Mouse (Mus musculus) gastrocnemius, postnatal 36 days (tissue): ENCODE results near the gene Guca2a. TPM values are rescaled to one million over a fixed set of nuclear protein-coding genes. Genes with fewer than 3 reads are reported as not detected.
A peak's percentile ranks its signal among the peaks of the same experiment; 100 is the strongest.
"Not testable (repeated sequence)": the region's sequence is repeated elsewhere in the genome, so short reads cannot be mapped to it uniquely, and the experiment has no call there.

ENCODE experiments used
- DNase-seq, 2 experiments: peaks; one replicate each; pipeline ENCODE4 v3.0.0; 2022
- intact Hi-C: fragments of 180-260 bp; cut with DNase I; formaldehyde crosslinking; loops from one replicate; pipeline ENCODE4 v1.15.1; 2025
- long read RNA-seq, 2 experiments: library from polyadenylated mRNA; stranded (forward); transcript quantifications; one replicate each; pipeline ENCODE4 v2.0.0; 2021
- total RNA-seq, 2 experiments: library from RNA; stranded (reverse); gene quantifications; 2 replicates each; pipeline ENCODE4 v1.2.3; 2021

The Guca2a gene
- not detected for total RNA-seq
- long read RNA-seq, experiment 1 = 0 reads
- long read RNA-seq, experiment 2 = 0 reads

- DNase-seq = no peak
- intact Hi-C loops = no loop called here
Measured at GRCm38 (mm10) chr4:119637176-119637845, at the start of gene Guca2a. TSS of gene Guca2a (plus strand) at chr4:119637704.

DNA sequence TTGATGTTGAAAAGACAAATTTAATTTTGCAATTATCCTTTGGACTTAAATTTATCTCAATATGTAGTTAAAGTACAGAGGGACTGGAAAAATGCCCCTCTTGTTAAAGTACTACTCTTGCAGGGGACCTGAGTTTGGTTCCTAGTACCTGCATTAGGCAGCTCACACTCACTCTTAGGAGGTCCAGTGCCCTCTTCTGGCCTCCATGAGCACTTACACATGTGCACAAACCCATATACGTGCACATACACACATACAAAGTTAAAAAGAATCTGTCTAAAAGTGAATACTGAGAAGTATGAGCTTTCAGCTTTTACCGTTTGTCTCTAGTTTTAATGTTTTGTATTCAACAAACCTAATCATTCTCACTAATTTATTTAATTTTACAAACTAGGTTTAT is 49.5 kb upstream of the Guca2a start:
- DNase-seq = no peak
- intact Hi-C loops = no loop called here

DNA sequence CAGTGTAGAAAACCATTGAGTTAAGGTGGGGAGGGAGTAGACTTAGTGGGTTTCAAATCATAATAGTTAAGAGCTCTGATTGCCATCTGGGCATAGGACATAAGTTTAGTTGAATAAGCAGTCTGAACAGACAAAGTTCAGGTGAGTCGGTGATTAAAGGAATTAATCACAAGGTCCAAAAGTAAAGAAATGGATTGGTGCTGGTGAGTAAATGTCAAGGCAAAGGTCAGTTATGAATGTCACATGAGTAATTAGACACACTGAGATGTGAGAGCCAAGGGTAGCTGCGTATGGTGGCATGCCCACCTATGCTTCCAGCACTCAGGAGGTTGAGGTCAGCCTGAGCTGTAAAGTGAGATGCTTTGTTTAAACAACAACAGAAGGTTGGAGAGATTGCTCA is 48.1 kb upstream of the Guca2a start:
- DNase-seq = no peak
- intact Hi-C loops = no loop called here

DNA sequence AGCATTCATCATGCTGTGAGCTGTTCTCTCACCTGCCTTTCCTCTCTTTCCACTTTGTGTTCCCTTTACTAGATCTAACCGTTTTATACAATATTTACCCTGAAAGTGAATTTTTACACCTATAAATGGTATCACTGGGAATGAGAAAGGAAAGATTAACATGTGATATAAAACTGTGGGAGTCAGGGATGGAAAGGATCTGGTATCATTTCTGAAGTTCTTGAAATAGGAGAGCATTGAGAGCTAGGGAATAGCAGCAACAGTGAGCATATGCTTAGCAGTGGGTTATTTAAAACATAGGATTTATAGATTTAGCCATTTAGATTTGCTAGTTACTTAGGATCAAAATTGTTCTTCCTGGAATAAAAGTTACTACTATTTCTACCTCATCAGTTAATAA is 47.5 kb upstream of the Guca2a start:
- DNase-seq = no peak
- intact Hi-C loops = no loop called here

DNA sequence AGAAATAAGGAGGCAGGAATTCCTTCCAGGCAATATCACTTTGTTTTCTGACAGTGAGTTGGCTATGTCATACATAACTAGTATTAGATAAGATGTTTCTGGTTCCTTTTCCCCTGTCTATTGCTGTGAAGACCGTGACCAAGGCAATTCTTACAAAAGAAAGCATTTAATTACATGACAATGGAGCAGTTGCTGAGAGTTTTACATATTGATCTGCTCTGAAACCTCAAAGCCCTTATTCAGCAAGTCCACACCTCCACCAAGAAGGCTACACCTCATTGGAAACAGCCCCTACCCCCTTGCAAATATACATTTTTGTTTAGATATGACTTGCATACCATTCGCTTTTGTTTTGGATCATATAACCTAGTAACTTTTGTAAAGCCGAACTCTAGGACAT is 45.0 kb upstream of the Guca2a start:
- intact Hi-C loops = no loop called here
- no peak for DNase-seq

DNA sequence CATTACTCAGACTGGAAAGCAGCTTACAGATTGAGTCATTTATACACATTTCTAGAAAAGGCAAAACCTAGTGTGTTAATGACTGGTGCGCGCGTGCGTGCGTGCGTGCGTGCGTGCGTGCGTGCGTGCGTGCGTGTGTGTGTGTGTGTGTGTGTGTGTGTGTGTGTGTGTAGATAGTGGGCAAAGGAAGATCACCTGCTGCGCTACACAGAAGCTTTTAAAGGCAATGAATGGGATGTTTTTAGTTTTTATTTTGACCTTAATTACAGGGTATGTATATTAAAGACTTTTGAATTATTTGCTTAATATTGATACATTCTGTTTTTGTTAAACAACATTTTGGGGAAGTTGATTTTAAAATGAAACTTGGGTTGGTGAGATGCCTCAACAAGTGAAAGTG is 43.2 kb upstream of the Guca2a start:
- intact Hi-C loops = no loop called here

GRCm38 (mm10) chr4:119599605-119600004 is 37.9 kb upstream of the Guca2a start:
- intact Hi-C loops = no loop called here

More for the DNA sequence above, 43.2 kb upstream of the Guca2a start:
- no peak for DNase-seq

GRCm38 (mm10) chr4:119609488-119609887 is 28.0 kb upstream of the Guca2a start:
- intact Hi-C loops = no loop called here

More at GRCm38 (mm10) chr4:119599605-119600004, 37.9 kb upstream of the Guca2a start:
- DNase-seq = no peak

DNA sequence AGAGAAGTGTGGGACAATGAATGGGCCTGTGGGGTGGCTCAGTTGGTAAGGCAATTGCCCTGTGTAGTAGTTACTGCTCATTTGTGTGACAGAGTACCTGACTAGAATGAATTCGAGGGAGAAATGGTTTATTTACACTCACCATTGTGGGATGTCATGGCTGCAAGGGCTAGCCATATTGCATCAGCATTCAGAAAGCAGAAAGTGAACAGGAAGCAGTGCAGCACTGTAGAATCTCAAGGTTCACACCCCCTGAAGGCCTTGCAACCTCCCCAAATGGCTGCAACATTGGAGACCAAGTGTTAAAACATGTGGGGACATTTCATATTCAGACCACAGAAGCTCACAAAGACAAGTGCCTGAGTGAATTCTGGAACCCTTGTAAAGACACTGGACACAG is 23.4 kb upstream of the Guca2a start:
- DNase-seq = no peak
- intact Hi-C loops = no loop called here

More at GRCm38 (mm10) chr4:119609488-119609887, 28.0 kb upstream of the Guca2a start:
- DNase-seq = no peak

DNA sequence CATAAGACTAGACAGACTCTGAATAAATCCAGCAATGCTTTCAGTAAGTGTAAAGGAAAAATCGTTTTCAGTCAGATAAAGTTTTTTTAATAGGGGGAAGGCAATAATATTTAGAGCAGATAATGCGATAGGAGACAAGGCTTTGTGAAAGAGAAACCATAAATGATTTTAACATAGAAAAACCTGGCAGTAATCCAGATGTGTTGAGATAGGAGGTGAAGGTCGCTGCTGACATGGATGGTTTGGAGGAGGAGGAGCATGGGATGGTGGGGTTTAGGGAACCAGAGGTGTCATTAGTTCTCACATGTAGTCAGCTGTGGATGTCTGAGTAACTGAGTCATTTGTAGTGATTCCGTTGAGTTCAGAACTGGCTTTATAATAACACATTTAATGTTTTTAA is 22.8 kb upstream of the Guca2a start:
- no peak for DNase-seq
- intact Hi-C loops = no loop called here

- intact Hi-C loops = loop anchor here (5.0 kb wide), 1 partner anchor 199 kb away; no protein-coding TSS in a partner anchor
- no peak for DNase-seq
Measured at GRCm38 (mm10) chr4:119626081-119626645, 11.3 kb upstream of the Guca2a start.

DNA sequence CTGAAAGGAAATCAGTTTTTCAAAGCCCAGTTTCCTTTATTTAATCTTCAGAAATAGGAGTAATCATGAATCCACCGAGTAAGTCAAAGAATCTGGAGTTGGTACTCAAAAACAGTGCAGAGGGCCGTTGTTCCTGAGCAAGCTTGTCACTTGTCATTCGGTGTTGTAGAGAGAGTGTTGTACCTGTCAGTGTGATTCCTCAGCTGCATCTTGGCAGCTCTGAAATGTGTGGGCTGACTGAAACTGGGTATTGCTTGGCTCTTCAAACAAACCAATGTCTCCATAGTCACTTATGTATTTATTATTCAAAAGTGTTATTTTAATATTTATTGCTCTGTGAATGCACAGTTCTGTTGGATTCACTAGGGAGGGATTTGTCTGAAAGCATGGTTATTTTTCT is 10.6 kb upstream of the Guca2a start:
- no peak for DNase-seq
- intact Hi-C loops = loop anchor here (5.0 kb wide), 1 partner anchor 200 kb away; no protein-coding TSS in a partner anchor

DNA sequence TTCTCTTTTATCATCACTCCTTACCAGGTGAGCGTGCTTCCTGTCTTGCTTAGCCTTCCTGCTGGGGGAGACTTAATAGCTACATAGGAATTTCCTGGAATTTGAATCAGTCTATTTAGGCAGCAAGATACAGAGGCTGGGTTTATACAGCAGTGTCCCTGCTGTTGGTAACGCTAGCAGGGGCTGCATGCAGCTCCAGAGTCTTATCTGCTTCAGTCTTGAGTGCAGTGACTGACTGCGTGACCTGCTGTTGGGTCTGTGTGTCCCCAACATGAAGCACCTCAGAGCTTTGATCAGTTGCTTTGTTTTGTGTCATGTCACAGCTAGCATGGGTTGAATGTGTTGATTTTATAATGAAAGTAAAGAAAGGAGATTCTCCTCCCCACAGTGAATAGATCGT is 10.2 kb upstream of the Guca2a start:
- DNase-seq = no peak
- intact Hi-C loops = loop anchor here (5.0 kb wide), 1 partner anchor 200 kb away; no protein-coding TSS in a partner anchor

DNA sequence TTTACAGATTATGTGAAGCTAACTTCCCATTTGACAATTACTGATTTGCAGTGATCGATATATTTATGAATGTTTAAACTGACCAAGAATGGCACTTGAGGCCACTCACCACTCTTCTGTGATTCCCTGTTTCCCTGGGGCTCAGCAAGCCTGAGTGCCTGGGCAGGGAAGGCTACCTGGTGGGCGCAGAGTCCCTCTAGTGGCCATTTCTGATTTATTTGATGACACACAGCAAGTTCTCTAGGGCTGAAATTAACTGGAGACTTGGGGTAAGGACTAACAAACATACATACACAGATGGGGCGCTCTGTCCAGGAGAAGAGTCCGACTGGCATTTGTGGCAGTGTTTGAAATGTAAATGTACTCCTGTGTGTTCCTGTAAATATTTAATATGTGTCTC is 9.1 kb upstream of the Guca2a start:
- intact Hi-C loops = loop anchor here (5.0 kb wide), 1 partner anchor 201 kb away; no protein-coding TSS in a partner anchor
- DNase-seq = not testable (repeated sequence)

GRCm38 (mm10) chr4:119631115-119631919 is 6.2 kb upstream of the Guca2a start:
- peak in 1 of 2 experiments; percentile 22 for DNase-seq
- intact Hi-C loops = loop anchor here (5.0 kb wide), 1 partner anchor 36 kb away; no protein-coding TSS in a partner anchor

DNA sequence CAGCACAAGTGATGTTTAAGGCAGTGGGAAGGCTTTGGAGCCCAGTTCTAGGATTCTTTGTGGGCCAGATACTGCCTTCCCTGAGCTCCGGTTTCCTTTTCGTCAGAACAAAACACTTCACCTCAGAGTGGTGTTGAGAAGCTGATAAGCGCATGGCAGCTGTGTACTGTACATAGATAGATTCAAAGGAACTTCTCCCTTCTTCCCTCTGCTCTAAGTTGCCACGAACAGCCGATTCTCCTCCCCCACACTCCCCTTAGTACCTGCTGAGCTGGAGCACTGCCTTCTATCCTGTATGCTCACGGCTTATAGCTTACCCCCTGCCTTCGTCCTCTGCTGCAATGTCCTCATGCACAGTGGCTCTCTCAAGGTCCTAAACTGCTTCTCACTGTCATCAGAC is 4.8 kb upstream of the Guca2a start:
- intact Hi-C loops = loop anchor here (5.0 kb wide), 1 partner anchor 35 kb away; no protein-coding TSS in a partner anchor
- DNase-seq = no peak

DNA sequence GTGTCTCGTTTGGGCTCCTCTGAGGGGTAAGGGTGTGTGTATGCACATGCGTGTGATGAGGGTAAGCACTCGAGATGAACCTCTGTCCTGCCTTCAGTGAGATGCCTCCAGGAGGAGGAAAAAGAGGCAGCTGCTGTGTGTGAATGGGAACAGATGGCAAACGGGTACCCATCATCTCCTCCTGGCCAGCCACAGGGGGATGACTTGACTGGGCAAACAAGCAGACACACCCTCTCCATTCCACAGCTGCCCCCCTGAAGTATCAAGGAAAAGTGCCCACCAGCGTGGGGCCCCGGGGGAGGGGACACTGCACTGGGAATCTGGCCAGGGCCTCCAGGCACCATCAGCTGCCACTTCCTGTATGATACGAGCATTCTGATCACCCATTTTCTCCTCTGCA is 4.2 kb upstream of the Guca2a start:
- intact Hi-C loops = loop anchor here (5.0 kb wide), 1 partner anchor 34 kb away; no protein-coding TSS in a partner anchor
- DNase-seq = no peak

- no peak for DNase-seq
- intact Hi-C loops = loop anchor here (5.0 kb wide), 1 partner anchor 33 kb away; no protein-coding TSS in a partner anchor
Measured at GRCm38 (mm10) chr4:119633948-119634347, 3.6 kb upstream of the Guca2a start.

DNA sequence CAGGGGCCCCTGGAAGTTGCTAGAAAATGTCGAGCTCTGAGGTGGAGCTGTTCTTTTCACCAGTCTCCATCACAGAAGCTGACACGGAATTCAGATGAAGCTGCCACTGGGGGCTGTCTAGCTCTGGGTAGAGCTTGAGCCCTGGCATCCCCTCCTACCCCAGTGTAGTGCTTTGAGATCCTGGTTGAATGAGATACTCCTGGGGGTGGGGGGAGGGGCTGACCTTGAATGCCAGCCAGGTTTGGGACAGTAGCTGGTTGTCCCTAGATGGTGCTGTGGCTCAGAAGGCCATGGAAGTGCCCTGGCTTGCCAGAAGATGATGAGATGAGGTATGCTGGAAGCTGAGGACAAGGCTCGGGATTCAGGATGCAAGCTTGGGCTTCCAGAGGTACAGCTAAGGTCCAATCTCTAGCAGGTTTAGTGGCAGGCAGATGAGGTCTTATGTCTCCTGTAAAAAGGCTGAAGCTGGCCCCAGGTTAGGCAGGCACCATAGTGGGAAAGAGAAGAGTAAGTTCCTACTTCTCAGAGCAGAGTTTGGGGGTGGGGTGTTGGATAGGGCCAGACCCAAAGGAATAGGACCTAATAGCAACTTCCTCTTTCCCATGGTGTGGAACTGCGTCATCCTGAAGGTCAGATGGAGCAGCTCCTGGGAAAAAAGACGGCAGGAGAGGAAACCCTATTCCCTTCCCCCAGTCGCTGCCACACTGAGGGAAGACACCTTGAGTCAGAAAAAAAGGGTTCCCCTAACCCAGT is 2.4 kb upstream of the Guca2a start:
- intact Hi-C loops = loop anchor here (5.0 kb wide), 1 partner anchor 32 kb away; no protein-coding TSS in a partner anchor

GRCm38 (mm10) chr4:119635686-119636085 is 1.8 kb upstream of the Guca2a start:
- intact Hi-C loops = no loop called here
- no peak for DNase-seq

More for the DNA sequence above, 2.4 kb upstream of the Guca2a start:
- no peak for DNase-seq
